Mouse (Mus musculus): Measurements from ENCODE around the gene Hoxb4. TPM values are rescaled to one million over a fixed set of nuclear protein-coding genes. Genes with fewer than 3 reads are reported as not detected.

Gene Hoxb4
- total RNA-seq, 2 experiments from 2014 or later: not detected

DNA sequence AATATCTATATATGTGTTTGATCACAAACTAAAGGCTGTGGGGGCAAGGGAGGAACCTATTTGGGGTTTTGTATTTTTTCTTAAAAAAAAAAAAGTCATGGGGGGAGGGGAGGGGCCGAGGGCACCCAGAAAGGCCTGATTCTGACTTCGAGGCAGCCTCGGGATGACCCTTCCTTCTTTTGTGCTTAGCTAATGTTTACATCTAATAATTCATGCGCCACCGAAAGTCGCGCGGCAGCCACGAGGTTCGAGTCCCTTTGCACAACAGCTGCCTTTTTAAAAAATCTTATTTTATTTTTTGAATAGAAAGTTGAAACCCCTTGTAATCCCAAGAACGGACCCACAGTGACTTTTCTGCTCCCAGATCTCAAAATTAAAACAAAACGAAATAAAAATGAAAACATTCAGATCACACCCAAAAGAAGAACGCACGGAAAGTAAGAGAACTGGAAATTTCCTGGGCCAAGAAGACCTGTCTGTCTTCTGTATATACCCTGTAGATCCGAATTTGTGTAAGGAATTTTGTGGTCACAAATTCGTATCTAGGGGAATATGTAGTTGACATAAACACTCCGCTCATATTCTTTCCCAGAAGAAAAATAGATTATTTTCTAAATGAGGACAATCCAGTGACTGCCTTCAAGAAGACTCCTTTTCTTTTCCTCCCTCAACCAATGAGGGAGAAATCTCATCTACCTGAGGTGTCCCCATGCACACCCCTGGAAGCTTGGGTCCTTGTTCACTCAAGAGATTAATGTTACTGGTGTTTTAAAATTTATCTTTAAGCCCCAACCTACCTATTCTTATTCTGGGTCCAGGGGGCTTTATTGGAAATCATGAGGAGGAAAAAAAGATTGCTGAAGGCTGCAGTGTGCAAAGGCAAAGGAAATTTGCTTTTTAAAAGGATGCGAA is 1.1 kb upstream of the Hoxb4 start:
- no peak for DNase-seq

DNA sequence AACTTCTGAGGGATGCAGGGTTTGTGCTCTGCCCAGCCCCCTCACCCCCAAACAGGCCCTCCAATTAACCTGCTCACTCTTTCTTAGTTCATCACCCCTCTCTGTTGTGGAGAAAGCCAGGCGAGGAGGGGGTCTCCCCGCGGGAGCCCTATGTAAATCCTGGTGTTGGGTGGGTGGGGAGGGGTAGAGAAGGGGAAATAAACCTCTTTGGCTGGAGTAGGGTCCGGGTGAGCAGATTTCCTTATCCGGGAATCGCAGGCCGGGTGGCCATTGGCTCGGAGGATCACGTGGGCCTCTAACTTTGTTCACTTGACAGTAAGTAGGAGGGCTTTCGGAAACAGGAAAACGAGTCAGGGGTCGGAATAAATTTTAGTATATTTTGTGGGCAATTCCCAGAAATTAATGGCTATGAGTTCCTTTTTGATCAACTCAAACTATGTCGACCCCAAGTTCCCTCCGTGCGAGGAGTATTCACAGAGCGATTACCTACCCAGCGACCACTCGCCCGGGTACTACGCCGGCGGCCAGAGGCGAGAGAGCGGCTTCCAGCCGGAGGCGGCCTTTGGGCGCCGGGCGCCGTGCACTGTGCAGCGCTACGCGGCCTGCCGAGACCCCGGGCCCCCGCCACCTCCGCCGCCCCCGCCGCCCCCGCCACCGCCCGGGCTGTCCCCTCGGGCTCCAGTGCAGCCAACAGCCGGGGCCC is 452 bp downstream of the Hoxb4 start:
- no peak for DNase-seq

DNA sequence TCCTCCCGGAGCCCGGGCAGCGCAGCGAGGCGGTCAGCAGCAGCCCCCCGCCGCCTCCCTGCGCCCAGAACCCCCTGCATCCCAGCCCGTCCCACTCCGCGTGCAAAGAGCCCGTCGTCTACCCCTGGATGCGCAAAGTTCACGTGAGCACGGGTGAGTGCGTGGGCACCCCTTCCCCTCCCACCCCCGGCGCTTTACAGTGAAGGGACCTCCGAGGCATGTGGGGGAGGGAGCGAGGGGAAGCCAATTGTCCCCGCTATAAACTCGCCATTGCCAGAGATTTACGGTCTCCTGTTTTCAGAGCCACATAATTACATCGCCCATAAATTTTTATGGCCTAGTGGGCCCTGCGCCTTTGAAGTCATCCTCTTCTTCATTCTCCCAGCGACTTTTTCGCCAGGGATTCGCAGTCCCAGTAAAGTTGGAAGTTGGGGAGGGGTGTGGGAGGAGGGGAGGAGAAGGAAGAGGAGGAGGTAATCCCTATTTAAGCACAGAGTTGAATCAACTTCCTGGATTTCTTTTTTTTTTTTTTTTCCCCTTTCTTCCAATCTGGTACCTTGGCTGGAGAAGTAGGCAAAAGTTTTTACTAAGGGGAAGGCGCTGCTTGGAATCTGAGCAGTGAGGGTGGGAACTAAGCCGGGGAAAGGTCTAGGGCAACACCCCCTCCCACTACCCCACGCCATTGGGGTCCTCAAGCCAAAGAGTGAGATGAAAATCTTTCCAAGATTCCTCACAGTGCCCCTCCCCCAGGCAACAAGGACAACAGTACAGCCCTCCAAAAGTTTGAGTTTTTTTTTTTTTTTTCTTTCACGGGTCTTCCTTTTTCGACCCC is 1.2 kb downstream of the Hoxb4 start:
- DNase-seq: no peak

DNA sequence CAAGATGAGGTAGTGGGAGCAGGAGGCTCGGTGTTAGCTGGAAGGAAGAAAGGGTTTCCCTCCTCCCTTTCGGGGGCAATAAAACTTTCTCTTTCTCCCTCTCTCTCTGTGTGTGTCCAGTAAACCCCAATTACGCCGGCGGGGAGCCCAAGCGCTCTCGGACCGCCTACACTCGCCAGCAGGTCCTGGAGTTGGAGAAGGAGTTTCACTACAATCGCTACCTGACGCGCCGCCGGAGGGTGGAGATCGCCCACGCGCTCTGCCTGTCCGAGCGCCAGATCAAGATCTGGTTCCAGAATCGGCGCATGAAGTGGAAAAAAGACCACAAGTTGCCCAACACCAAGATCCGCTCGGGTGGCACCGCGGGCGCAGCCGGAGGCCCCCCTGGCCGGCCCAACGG is 1.8 kb downstream of the Hoxb4 start:
- no peak for DNase-seq

- DNase-seq: no peak
Measured at GRCm38 (mm10) chr11:96320688-96321087, 2.6 kb downstream of the Hoxb4 start.

GRCm38 (mm10) chr11:96321846-96322245 is 3.8 kb downstream of the Hoxb4 start:
- DNase-seq: no peak

- DNase-seq: no peak
Measured at GRCm38 (mm10) chr11:96322738-96323137, 4.7 kb downstream of the Hoxb4 start.

- no peak for DNase-seq
Measured at GRCm38 (mm10) chr11:96323154-96323553, 5.1 kb downstream of the Hoxb4 start, which contains the start of gene Hoxb3. Gene Hoxb3 (plus strand): TSS chr11:96323326.

DNA sequence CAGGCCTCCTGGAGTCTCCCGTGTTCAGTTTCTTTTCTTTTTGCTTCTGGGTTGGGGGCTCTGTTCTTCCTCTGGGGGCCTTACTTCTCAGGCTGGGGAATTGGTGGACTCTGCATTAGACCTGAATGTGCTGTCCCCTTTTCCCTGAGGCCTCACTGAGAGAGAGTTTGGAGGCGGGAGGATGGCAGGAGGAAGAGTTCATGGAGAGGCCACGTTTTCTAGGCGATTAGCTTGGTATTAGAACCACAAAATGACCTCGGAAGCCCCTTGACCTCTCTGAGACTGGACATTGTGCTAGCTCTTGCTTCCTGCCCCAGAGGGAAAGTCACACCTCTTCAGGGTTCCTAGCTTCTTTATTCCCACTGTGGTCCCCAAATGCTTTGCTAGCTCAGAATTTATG is 6.1 kb downstream of the Hoxb4 start:
- no peak for DNase-seq

DNA sequence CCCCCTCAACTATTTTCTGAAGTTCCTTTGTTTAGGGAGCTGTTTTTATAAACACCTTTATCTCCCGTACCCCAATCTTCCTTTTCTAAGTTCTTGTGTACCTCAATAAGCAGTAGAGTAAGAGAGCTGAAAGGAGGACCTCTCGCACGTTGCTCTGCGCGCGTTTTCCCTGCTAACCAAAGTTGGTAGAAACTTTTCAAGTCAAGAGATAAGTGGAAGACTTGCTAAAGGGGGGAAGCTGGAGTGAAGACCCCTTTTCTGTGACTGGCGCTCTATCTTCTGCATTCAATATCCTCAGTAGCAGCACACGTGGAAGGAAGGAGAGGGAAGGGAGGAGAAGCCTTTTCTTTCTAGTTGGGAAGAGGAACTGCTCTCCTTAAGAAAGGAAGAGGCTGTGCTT is 6.9 kb downstream of the Hoxb4 start:
- no peak for DNase-seq

- no peak for DNase-seq
Measured at GRCm38 (mm10) chr11:96325747-96326212, 7.7 kb downstream of the Hoxb4 start.

GRCm38 (mm10) chr11:96326705-96327104 is 8.6 kb downstream of the Hoxb4 start:
- no peak for DNase-seq

GRCm38 (mm10) chr11:96327122-96327521 is 9.1 kb downstream of the Hoxb4 start:
- DNase-seq: no peak

- DNase-seq: no peak
Measured at GRCm38 (mm10) chr11:96327750-96328149, 9.7 kb downstream of the Hoxb4 start.

GRCm38 (mm10) chr11:96328605-96329004 is 10.5 kb downstream of the Hoxb4 start:
- no peak for DNase-seq

DNA sequence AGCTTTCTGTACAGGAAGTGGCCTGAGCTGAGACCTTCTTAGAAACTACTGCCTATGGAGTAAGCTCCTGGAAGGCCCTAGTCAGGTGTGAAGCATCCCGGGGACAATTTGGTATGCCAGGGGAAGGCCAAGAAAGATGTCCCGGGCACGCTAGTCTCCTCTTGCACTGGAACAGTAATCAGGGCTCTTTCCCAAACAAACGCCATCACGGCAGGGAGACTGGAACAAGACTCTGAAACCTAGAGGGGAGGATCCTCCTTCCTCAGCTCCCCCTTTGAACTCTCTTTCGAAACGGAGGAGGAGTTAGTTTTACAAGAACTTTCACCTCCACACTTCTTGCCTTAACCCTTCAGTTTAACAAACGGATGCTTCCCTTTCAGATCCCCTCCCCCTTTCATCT is 14.0 kb downstream of the Hoxb4 start:
- DNase-seq: no peak

DNA sequence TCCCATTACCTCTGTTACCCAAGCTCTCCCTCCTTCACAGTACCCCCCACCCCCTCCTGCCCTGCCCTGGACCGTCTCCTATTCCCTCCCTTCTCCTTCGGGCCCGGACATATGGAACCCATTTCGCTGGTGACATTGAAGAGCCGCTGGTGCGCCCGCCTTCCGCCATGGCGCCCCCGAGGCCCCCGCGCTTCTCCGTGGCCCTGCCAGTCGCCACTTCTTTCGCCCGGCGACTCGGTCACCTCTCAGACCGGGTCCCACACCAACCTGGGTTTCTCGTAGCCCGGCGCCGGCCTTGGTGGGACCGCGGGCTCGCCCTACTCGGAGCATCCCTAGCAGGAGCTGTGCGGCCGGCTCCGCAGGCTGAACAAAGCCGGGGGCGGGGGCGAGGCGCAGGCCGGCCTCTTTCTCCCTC is 14.6 kb downstream of the Hoxb4 start:
- DNase-seq: no peak

- no peak for DNase-seq
Measured at GRCm38 (mm10) chr11:96333241-96334001, 15.4 kb downstream of the Hoxb4 start.

DNA sequence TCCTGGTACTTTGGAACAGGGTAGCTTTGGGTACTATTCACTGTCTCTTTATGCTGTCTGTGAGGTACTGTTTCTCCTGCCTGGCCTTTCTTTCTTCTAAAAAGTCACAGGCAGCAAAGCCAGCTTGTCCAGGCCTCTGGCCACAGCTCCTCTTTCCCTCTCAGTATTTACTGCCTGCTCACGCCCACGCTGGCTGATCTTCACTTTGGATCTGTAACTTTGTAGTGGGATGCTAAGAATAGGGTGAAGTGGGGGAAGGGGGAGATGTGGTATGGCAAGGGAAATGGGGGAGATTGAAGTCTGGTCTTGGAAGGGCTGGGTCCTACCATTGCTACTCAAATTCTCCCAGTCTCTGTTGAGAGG is 15.9 kb downstream of the Hoxb4 start:
- no peak for DNase-seq

DNA sequence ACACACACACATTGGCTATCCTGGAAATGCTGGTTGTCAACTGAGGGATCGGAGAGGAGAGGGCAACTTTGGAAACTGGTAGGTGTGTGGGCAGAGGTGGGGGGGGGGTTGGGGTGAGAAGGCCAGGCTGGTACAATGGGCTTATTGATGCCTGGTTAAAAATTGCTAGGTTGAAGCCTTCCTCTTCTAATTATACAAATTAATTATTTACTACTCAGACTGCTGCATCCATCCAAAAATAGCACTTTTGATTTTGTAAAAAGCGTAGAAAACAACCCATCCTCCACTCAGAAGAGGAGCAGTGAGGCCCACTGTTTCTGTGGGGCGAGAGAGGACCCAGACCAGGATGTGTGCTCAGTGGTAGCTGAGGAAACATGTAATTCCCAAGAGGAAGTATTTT is 16.9 kb downstream of the Hoxb4 start:
- DNase-seq: no peak

DNA sequence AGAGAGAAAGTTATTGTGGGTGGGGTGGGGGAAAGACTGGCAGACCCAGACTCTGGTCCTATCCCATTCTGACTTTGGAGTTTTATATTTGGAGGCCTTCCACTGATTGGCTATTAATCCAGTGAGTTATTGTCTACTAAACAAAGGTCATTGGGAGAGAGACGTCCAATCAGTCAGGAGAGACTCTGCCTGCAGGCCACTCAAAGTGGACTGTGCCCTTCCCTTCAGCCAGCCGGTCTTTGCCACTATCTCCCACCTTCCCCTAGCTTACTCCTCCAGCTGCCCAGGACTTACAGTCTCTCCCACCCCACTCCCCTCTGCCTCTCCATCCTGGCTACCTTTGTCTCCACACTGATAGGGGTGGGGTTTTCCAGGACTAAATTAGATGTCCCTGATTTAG is 18.5 kb downstream of the Hoxb4 start:
- no peak for DNase-seq

GRCm38 (mm10) chr11:96337026-96337425 is 19.0 kb downstream of the Hoxb4 start:
- DNase-seq: no peak

Measured in layer of hippocampus, postnatal 36 days (tissue).